Mouse (Mus musculus): ENCODE data around the gene Spata46. TPM values are rescaled to one million over a fixed set of nuclear protein-coding genes. Genes with fewer than 3 reads are reported as not detected.

Gene Spata46
- not detected for total RNA-seq (2021)
- long read RNA-seq, experiment 1, result 0 reads
- long read RNA-seq, experiment 2, result 0 reads

DNA sequence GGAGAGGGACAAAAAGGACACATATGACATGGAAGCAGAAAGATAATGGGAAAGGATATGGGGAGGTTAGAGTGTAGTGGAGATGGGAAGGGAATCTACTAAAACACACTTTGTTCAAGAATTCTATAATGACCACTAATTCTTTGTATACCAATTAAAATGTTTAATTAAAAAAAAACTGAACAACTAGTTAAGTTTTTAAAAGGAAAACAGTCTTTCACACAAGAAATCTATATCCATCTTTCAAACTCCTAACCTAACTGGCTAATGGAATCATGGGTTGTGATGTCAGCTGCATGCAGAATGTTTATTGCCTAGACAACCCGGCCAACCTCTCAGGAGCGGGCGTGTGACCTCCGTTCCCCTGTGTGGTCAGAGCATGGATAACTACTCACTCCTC lies at the start of gene Spata46:
Spata46 (plus strand) TSS at position 301 of the 400 bp plus-strand sequence.
- DNase-seq, result no peak

DNA sequence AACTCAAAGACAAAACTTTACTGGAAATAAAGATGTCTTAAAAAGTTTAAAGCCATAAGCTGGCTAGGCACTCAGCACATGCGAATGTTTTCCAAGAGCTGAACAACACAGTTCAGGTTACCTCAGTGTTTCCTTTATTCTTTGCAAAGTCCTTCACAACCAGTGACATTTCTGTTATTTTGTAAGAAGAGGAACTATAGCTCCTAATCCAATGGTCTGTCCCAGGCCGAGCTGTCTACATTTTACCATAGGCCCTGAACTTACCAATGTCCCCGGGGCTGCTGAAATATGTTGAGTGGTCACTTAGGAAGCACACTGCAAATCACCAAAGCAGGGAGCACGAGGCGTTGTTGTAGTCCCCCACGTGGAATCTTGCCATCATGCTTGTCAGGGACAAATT lies 38.3 kb upstream of the Spata46 start:
- DNase-seq, result no peak

GRCm38 (mm10) chr1:170270696-170271095 lies 37.9 kb upstream of the Spata46 start:
- no peak for DNase-seq

DNA sequence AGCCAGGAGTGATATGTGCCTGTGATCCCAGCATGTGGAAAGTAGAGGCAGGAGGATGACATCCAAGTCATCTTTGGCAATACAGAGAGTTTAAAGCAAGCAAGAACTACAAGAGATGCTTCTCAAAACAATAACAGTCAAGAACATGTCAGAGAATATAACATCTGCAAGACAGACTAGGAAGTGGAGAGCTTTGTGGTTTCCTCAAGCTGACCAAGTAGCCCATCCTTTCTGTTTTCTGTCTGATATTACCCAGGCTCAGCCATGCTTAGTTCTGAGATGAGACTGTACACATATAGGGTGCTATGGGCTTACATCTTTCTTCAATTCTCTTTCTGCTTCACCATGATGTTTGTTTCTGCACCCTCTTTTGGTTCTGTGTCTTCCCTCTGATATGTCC lies 35.4 kb upstream of the Spata46 start:
- DNase-seq, result no peak

DNA sequence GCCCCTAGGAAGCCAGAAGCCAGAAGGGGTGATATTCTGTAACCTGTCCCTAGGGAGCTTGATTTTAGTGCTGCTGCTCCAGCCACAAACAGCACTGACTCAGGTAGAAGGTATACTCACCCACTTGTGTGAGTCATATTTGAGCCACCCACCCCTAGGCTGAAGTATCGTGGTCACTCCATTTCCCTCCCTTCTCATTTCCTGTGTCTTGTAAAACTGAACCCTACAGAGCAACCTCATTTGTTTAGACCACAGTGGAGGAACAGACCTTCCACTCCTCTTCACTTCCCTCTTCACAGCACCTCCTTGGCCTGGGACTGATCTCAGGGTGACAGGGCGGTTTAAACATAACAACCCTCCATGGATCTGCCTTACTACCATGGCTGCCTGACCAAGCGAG lies 31.6 kb upstream of the Spata46 start, which contains the start of gene Sh2d1b1:
Sh2d1b1 (plus strand) TSS at position 305 of the 400 bp plus-strand sequence.
- DNase-seq, result no peak

- DNase-seq, result no peak
Observed at GRCm38 (mm10) chr1:170282415-170283129, 26.0 kb upstream of the Spata46 start.

DNA sequence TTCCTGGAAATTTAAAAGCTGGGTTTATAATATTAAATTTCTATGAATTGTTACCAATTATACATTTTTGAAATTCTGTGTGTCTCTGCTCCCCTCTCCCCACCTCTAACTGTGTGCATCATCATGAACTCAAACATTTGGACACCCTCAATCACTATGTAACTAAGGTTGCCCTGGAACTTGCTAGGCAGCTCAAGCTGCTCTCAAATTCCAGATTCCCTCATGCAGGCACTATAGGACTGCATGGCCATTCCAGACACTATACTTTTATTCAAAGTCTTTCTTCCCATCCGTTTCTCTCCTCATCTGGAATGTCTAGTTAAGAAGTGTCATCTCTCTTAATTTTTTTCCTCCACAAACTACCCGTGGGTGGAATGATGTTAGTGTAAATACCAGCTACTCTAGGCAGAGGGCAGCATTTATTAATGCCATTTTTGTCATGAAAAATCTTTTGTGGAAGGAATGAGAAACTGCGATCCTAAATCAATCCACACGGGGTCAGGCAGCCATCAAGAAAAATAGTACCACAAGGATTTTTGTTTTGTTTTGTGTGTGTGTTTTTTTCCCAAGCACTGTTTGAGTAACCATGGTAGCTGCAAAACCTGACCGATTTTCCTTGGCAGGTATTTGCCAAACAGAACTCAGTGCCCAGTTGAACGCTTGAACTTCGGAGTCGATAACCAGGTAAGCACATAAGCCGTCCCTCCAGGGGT lies 16.2 kb upstream of the Spata46 start:
- peak; percentile 61 for DNase-seq

DNA sequence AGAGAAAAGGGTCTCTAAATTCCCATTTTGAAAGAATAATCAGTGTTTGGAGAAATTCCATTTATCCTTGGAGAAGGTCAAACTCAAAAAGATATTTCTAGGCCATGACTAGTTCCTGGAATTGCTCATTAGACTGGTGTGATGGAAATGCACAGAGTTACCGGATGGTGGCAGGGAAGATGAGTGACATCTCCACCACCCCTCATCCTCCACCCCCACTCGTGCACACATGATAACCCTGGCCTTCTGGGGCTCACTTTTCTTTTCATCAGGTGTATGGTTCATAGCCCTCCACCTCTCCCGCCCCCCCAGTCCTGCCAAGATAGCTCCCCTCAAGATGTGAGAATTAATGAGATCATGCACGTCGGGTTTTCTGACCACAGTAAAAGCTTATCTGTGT lies 15.3 kb upstream of the Spata46 start:
- DNase-seq, result no peak

DNA sequence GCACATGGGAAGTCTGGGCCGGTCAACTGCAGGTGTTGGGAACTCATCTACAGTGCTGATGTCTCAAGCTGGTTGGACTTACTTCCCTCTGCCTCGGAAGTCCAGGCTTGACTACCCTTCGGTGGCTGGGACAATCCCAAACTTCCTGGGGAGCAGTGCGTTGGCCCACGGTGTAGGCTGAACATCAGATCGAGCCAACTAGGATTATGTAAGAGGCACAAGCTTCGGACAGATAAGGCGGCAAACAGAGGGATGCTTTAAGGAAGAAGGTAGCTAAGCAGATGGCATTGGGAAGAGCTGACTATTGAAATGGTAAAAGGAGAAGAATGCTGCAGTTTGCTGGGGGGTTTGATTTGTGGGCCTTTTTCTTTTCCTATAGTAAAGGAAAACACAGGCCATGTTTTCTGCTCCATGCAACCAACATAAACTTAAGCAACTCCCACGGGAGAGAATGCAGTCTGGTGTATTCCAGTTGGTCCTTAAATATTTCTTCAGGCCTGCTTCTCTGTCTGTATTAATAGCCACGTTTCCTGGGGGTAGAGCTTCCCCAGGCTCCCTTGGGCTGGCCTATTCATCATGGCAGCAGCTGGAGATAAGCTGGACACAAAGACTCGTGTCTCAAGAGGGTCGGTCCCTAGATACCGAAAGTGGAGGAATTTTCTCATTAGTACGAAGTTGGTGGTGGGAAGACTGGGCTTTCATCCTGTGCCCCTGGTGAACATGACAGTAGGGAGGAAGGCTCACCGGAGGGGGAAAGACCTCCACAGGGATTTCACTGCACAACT lies 13.6 kb upstream of the Spata46 start:
- no peak for DNase-seq

DNA sequence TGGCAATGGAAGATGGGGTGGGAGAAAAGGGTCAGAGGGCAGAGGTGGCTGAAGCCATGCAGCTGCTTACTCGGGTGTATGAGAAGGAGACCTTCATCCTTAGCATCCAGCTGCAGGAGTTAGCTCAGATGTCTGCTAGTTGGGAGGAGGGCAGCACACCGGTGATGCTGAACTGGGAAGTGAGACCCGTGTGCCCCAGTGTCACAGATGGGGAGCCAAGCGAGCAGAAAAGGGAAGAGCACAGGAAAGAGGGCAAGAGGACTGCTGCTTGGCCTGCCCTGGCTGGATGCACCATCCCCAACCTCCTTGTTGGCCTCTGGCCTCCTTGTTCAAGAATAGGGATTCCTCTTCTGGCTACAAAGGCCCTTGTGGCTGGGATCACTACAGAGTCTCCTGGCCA lies 9.1 kb upstream of the Spata46 start:
- no peak for DNase-seq

GRCm38 (mm10) chr1:170301686-170302085 lies 6.9 kb upstream of the Spata46 start:
- DNase-seq, result no peak

DNA sequence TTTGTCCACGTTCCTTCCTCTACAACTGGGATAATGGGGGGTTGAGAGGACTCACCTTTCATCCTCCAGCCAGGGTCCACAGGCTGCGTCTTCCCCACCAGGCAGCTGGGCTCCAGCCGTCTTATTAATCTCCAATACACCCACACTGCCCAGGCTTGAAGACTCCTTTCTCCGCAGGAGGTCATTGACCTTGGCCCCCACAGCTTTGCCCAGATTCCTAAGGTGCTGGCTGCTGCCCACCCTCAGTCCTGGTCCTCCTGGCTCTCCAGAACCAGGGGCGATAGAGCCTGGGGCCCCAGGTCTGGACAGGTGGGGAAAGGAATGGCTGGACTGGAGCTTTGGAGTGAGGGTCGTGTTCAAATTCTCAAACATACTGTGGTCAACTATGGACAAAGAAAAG lies 6.1 kb upstream of the Spata46 start:
- no peak for DNase-seq

- DNase-seq, result no peak
Observed at GRCm38 (mm10) chr1:170303103-170303502, 5.5 kb upstream of the Spata46 start.

DNA sequence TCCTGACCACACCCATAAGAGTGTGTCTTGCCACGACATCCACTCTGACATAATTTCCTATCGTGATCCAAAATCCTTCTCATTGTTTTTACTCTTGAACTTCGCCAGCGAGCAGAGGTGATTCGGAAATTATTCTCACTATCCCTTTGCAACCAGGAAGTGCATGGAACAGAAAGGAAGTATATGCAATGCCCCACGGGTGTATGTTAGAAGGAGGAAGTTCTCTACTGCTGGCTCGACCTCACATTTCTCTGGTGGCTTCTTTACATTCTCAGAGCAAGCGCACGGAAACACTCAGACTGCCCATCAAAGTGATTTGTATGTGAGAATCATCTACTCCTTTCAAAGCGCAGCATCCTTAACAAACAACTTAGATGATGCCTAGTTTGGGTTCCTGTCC lies 3.6 kb upstream of the Spata46 start:
- no peak for DNase-seq

GRCm38 (mm10) chr1:170306232-170306631 lies 2.4 kb upstream of the Spata46 start, which contains the start of gene Gm7694:
TSS of gene Gm7694 (minus strand) at chr1:170306332.
- DNase-seq, result no peak

- no peak for DNase-seq
Observed at GRCm38 (mm10) chr1:170311431-170311830, 2.8 kb downstream of the Spata46 start.

- peak; percentile 19 for DNase-seq
Observed at GRCm38 (mm10) chr1:170322046-170322445, 13.4 kb downstream of the Spata46 start.

DNA sequence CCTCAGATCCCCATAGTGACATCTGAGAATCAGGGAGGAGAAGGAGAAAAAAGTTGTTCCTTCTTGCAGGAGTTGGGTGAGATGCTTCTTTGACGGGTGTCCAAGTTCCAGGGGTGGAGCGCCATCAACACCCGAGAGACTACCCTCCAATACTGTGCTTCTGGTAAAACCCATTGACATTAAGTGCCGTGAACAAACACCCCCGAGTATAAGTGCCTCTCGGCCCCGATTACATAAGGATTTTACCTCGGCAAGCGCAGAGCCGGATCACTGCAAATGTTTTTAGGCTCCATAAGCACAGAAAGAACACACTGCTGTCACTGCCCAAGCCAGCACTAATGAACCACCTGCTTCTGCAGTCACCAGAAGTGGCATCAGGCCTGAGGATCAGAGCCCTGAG lies 14.4 kb downstream of the Spata46 start:
- DNase-seq, result no peak

DNA sequence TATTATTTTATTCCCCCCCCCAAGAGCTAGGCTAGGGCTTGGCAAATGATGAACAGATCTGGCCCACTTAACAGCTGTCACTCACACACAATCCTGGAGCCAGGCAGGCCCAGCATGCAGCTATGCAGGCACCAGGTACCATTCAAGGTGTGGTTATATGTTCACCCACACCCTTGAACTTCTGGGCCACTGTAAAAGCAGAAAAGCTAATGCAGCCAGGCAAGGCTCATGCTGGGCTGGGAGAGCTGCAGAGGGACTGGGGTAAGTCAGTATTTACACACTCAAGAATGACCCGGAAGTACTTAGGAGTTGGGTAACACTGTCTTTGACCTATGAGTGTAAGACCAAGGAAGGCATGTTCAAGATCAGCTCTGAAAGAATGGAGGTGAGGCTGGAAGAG lies 15.7 kb downstream of the Spata46 start:
- DNase-seq, result no peak

- DNase-seq, result no peak
Observed at GRCm38 (mm10) chr1:170325277-170325676, 16.7 kb downstream of the Spata46 start.

GRCm38 (mm10) chr1:170331926-170332325 lies 23.3 kb downstream of the Spata46 start:
- DNase-seq, result no peak

- no peak for DNase-seq
Observed at GRCm38 (mm10) chr1:170332775-170333174, 24.2 kb downstream of the Spata46 start.

- DNase-seq, result no peak
Observed at GRCm38 (mm10) chr1:170339943-170340342, 31.3 kb downstream of the Spata46 start.

Data from adrenal gland, postnatal 10 days (tissue).